Mouse (Mus musculus) liver, embryonic 14.5 days (tissue): ENCODE data around the gene Sema3a.

Experiments used
- CTCF ChIP-seq: IDR thresholded peaks from 2 replicates; pipeline ENCODE4 v1.5.1; 2016; ENCODE audit warnings: antibody characterized with exemption, low read depth, control low read depth
- EP300 ChIP-seq: IDR thresholded peaks from 2 replicates; pipeline ENCODE4 v1.6.1; 2016; ENCODE audit warnings: antibody characterized with exemption, low read depth

DNA sequence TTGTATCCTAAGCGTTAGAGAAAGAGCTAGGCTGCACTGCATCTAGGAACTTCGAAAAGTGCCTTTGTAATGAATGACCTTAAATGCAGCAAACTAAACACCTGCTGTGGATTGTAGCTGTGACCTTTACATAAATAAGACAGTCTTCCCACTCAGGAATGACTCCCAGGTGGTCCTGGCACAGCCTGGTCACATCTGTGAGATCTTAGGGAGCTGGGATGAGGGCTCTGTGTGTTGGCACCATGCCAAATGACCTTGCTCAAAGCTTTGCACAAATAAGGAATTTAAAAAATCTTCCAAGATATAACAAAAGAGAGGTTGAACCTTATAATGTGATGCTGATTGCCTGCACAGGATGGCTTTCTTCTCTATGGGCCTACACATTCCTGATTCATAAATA is 25.8 kb downstream of the Sema3a start:
- no peak for TF ChIP-seq CTCF
- TF ChIP-seq EP300: no peak
